Mouse (Mus musculus) forebrain, postnatal 0 days (tissue): ENCODE measurements around the gene Bace2. TPM values are rescaled to one million over a fixed set of nuclear protein-coding genes. Genes with fewer than 3 reads are reported as not detected.

Experiments used
- ATAC-seq: fragments of 200-750 bp; cut with Nextera tagmentation; 2 replicates; pipeline ENCODE4 v1.8.0; 2017; ENCODE audit warnings: mild to moderate bottlenecking, moderate library complexity
- DNase-seq: peaks from one replicate; pipeline ENCODE4 v3.0.0-alpha.2; 2015
- H3K27ac ChIP-seq: fragments of 300-500 bp; sonication (generic); 2 replicates; pipeline ENCODE4 v1.5.1; 2014; ENCODE audit warnings: low read depth, mild to moderate bottlenecking, antibody characterized with exemption, low read length, moderate library complexity, mixed read lengths
- H3K27me3 ChIP-seq: fragments of 300-500 bp; sonication (generic); 2 replicates; pipeline ENCODE4 v1.6.1; 2014; ENCODE audit warnings: mild to moderate bottlenecking, low read length, mixed read lengths; ENCODE audit not compliant: insufficient read depth
- H3K36me3 ChIP-seq: fragments of 300-500 bp; sonication (generic); 2 replicates; pipeline ENCODE4 v1.6.1; 2014; ENCODE audit warnings: mild to moderate bottlenecking, moderate library complexity; ENCODE audit not compliant: insufficient read depth
- H3K4me1 ChIP-seq: fragments of 300-500 bp; sonication (generic); 2 replicates; pipeline ENCODE4 v1.6.1; 2014; ENCODE audit warnings: antibody characterized with exemption; ENCODE audit not compliant: insufficient read depth
- H3K4me2 ChIP-seq: fragments of 300-500 bp; sonication (generic); 2 replicates; pipeline ENCODE4 v1.6.1; 2014; ENCODE audit warnings: low read depth, mild to moderate bottlenecking, moderate library complexity
- H3K4me3 ChIP-seq: fragments of 300-500 bp; sonication (generic); 2 replicates; pipeline ENCODE4 v1.5.1; 2014; ENCODE audit warnings: low read depth, low read length, mixed read lengths
- H3K9ac ChIP-seq: fragments of 300-500 bp; sonication (generic); 2 replicates; pipeline ENCODE4 v1.6.1; 2014; ENCODE audit warnings: mild to moderate bottlenecking
- H3K9me3 ChIP-seq: fragments of 300-500 bp; sonication (generic); 2 replicates; pipeline ENCODE4 v1.6.1; 2016; ENCODE audit warnings: low read length
- CTCF ChIP-seq: sonication (generic); IDR thresholded peaks from 2 replicates; pipeline ENCODE4 v1.5.1; 2016; ENCODE audit warnings: antibody characterized with exemption, control low read depth, low read depth
- WGBS: fragments of 180-500 bp; shearing (Covaris S2); extraction: QIAGEN DNeasy Blood & Tissue Kit; methylation state at CpG from one replicate; pipeline ENCODE4 v1.1.7; 2014; 5-methylcytosine and 5-hydroxymethylcytosine counted together
- polyA plus RNA-seq: library from polyadenylated mRNA; unstranded; fragments of >200 nt; fragmentation: Nextera tagmentation; extraction: Ambion mirVana; gene quantifications from 2 replicates; pipeline ENCODE4 v1.2.1, GENCODE M21; 2015
- total RNA-seq: library from RNA; depleted of rRNA; stranded (reverse); fragments of >200 nt; gene quantifications from 2 replicates; pipeline ENCODE4 v1.2.3, GENCODE M21; 2014

Gene Bace2
- total and polyA plus RNA-seq, 2 experiments from 2014 or later, result 2.2 to 5.9 TPM

DNA sequence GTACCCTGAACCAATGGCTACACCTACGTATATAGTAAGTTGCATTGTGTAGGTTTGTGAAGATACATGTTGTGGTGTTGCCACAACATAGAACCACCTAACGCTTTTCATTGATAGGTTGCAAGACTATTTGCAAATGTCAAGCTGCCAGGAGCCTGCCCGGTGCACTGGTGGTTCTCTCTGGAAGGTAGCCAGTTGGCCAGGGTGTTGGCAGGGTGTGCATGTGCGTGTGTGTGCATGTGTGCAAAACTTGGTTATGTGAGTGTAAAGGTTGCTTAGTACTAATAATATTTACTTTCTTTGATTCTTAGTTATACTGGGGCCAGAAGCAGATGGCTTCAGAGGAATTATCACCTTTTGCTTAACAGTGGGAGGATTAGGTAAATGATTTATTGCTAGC is 13.7 kb downstream of the Bace2 start:
- H3K4me1 ChIP-seq, result no peaks in the 10 kb centered on the region
- 65% methylated on average over 4 of the region's 4 CpGs for WGBS
- ATAC-seq (no peak), DNase-seq (no peak)
- H3K27ac ChIP-seq, result no peak overlapping the region
- no peaks in the 10 kb centered on the region for H3K36me3 ChIP-seq
- TF ChIP-seq CTCF, result no peak
- H3K4me2 ChIP-seq, result no peak overlapping the region
- H3K9ac ChIP-seq, result no peak overlapping the region
- H3K27me3 ChIP-seq, result no peaks in the 10 kb centered on the region
- no peaks in the 10 kb centered on the region for H3K9me3 ChIP-seq
- H3K4me3 ChIP-seq, result no peak overlapping the region

- Histone ChIP-seq H3K27ac (no peak overlapping the region), H3K27me3 (no peaks in the 10 kb centered on the region), H3K9me3 (no peaks in the 10 kb centered on the region), H3K4me3 (no peak overlapping the region), H3K4me2 (no peak overlapping the region), H3K9ac (no peak overlapping the region), H3K4me1 (no peaks in the 10 kb centered on the region), H3K36me3 (no peaks in the 10 kb centered on the region)
- WGBS, result 58% methylated on average over 2 of the region's 2 CpGs
- no peak for DNase-seq
- no peak for ATAC-seq
- no peak for TF ChIP-seq CTCF
These were observed 31.4 kb downstream of the Bace2 start for GRCm38 (mm10) chr16:97387955-97388354.

- Histone ChIP-seq H3K4me3 (no peak overlapping the region), H3K27me3 (no peaks in the 10 kb centered on the region), H3K4me2 (no peak overlapping the region), H3K36me3 (no peaks in the 10 kb centered on the region), H3K9ac (no peak overlapping the region), H3K9me3 (no peaks in the 10 kb centered on the region), H3K4me1 (no peaks in the 10 kb centered on the region), H3K27ac (no peak overlapping the region)
- DNase-seq (no peak), ATAC-seq (no peak)
- no peak for TF ChIP-seq CTCF
- WGBS, result 67% methylated on average over 2 of the region's 2 CpGs
These were observed 34.7 kb downstream of the Bace2 start for GRCm38 (mm10) chr16:97391289-97391688.

DNA sequence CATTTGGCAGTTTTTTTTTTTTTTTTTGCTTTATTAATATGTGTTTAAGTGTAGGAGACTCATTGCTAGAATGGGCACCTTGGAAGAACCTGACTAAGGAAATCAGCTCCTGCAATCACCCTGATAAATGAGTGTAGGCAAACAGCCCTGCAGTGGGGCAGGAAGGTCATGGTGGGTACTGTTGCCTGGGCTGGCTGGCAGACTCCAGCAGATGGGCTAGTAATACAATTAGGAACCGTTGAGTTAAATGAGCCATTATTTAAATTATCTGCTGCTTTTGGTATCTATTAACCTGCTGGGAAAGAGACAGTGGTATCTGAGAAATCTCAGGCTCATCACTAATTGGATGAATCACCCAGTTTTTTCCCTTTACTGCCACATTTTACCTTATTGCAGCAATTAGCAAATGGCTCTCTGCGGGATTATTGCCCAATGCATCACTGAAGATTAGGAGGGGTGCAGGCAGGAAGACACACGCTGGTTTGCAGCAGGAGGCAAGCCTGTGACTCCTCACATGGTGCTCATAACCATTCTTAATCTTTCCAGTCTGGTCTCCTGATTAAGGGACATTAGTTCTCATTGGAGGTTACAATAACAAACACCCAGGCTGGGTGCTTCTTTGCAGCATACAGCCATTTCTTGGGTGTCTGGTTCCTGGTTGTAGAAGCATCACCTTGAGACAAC is 35.3 kb downstream of the Bace2 start:
- H3K9ac ChIP-seq, result no peak overlapping the region
- no peak overlapping the region for H3K4me2 ChIP-seq
- no peak for TF ChIP-seq CTCF
- no peak overlapping the region for H3K27ac ChIP-seq
- H3K9me3 ChIP-seq, result no peaks in the 10 kb centered on the region
- DNase-seq (no peak), ATAC-seq (no peak)
- no peaks in the 10 kb centered on the region for H3K36me3 ChIP-seq
- no peaks in the 10 kb centered on the region for H3K27me3 ChIP-seq
- WGBS, result 38% methylated on average over 3 of the region's 3 CpGs
- no peak overlapping the region for H3K4me3 ChIP-seq
- no peaks in the 10 kb centered on the region for H3K4me1 ChIP-seq

GRCm38 (mm10) chr16:97396436-97396835 is 39.9 kb downstream of the Bace2 start:
- no peak for ATAC-seq
- no peak overlapping the region for H3K4me2 ChIP-seq
- H3K4me3 ChIP-seq, result no peak overlapping the region
- WGBS, result 91% methylated on average over 4 of the region's 4 CpGs
- H3K9me3 ChIP-seq, result no peaks in the 10 kb centered on the region
- TF ChIP-seq CTCF, result no peak
- H3K9ac ChIP-seq, result no peak overlapping the region
- H3K27ac ChIP-seq, result no peak overlapping the region
- no peaks in the 10 kb centered on the region for H3K27me3 ChIP-seq
- H3K36me3 ChIP-seq, result no peaks in the 10 kb centered on the region
- DNase-seq, result no peak
- no peaks in the 10 kb centered on the region for H3K4me1 ChIP-seq

DNA sequence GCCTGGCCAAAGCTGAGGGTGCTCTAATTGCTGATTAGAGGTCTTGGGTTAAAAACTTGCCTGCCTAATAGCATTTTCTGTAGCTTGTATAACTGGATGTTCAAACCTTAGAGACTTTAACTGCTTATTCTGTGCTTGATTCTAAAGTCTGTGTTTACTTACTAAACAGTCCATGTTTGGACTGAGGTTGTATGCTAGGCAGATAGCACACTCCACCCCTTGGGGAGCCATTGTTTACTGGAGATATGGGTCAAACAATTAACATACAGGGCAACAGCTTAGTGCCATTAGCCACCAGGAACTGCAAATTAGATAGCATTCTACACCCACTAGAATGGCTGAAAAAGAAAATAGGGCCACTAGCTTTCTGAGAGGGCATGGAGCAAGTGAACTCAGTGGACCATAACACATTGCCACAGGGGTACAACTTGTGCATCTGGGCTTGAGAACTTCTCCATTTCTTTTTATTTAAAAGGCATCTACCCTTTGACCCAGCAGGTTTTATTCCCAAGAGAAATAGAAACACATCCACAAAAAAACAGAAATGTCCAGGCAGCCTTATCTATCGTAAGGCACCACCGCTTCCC is 41.5 kb downstream of the Bace2 start:
- no peaks in the 10 kb centered on the region for H3K9me3 ChIP-seq
- no peaks in the 10 kb centered on the region for H3K27me3 ChIP-seq
- H3K4me2 ChIP-seq, result no peak overlapping the region
- WGBS, result 86% methylated on average over 2 of the region's 2 CpGs
- H3K9ac ChIP-seq, result no peak overlapping the region
- no peak for TF ChIP-seq CTCF
- H3K36me3 ChIP-seq, result no peaks in the 10 kb centered on the region
- no peaks in the 10 kb centered on the region for H3K4me1 ChIP-seq
- no peak for ATAC-seq
- no peak overlapping the region for H3K4me3 ChIP-seq
- no peak overlapping the region for H3K27ac ChIP-seq
- DNase-seq, result no peak

GRCm38 (mm10) chr16:97399991-97400390 is 43.4 kb downstream of the Bace2 start:
- Histone ChIP-seq H3K36me3 (no peaks in the 10 kb centered on the region), H3K27me3 (no peaks in the 10 kb centered on the region), H3K4me2 (no peak overlapping the region), H3K27ac (no peak overlapping the region), H3K4me1 (no peaks in the 10 kb centered on the region), H3K9ac (no peak overlapping the region), H3K4me3 (no peak overlapping the region), H3K9me3 (no peaks in the 10 kb centered on the region)
- TF ChIP-seq CTCF, result no peak
- no peak for ATAC-seq
- DNase-seq, result no peak
- WGBS, result 94% methylated on average over 4 of the region's 4 CpGs
